Mouse (Mus musculus): ENCODE results near the gene Epb41l2.

Gene Epb41l2

GRCm38 (mm10) chr10:25399016-25399415, 39.4 kb downstream of the Epb41l2 start:
- DNase-seq (ENCODE audit: low spot score in 2 of 2): no peak

- no peak for DNase-seq (ENCODE audit: low spot score in 2 of 2)
Measured at GRCm38 (mm10) chr10:25400076-25400475, 40.5 kb downstream of the Epb41l2 start.

GRCm38 (mm10) chr10:25400646-25401045, 41.0 kb downstream of the Epb41l2 start:
- DNase-seq (ENCODE audit: low spot score in 2 of 2): no peak

DNA sequence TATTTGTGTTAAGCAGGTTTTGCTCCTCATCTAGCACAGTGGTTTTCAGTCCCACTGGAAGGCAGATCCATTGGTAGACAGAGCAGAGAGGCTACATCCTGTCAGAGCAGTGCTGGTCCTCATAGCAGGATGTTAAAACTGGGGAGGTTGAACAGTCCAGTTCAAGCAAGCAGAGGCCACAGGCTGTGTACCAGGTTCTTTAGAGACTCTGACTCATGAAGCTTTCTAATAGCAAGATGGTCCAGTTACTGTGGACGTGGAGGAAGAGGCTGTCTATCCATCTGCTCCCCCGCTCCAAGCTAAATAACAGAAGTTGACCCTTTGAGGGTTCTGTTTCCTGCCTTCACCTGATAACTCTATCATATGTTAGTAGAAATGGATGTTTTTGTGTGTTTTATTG, 41.8 kb downstream of the Epb41l2 start:
- no peak for DNase-seq (ENCODE audit: low spot score in 2 of 2)

DNA sequence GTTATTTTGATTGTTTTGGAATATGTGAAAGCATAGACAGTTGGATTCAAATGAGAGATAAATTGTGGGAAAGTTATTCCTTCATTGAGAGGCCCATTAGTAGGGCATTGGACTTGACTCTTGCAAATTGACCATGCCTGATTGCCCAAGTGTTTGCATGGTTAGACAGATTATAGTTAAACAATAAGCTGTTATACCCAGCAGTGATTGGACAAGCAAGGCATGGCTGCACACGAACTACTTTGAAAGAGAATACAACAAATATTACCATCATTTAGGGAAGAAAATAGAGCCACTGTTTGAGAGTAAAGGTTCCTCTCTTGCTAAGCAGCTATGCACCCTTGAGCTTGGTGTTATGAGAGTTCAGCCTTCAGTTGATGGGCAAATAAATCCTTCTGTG, 43.3 kb downstream of the Epb41l2 start:
- no peak for DNase-seq (ENCODE audit: low spot score in 2 of 2)

GRCm38 (mm10) chr10:25403813-25404701, 44.5 kb downstream of the Epb41l2 start:
- DNase-seq (ENCODE audit: low spot score in 2 of 2): no peak

DNA sequence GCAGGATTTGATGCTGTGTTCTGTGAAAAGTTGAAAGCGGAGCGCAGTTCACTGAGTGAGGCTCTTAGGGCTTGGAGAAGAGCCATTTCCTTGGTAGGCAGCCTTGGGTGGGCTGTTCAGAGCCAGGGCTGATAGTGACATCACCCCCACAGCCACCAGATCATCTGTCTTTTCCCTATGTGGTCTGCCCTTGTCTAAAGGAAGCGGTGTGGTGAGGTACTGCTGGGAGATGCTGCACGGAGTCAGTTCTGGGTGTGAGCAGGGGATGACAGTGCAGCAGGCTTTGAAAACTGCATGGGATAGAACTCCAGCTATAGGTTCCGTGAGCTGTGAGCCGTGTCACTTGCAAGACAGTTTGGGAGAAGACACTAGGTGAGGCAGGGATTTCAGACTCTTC, 45.1 kb downstream of the Epb41l2 start:
- DNase-seq (ENCODE audit: low spot score in 2 of 2): no peak

DNA sequence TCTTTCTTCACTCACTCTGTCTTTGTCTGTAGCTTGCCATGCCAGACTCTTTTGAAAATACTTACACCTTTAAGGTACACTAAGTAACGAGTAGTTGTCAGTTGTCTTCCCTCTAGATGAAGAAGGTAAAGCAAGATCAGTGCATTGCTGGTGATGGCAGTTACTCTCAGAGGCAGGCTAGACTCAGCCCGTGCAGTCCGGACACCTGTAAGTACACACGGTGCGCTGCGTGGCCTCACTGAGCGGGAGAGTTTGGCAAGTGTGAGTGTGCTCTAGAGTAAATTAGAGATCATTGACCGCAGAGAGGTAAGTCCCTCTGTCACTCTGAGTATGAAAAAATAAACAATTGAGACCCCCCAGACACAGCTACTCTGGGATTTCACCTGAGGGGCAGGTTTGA, 46.0 kb downstream of the Epb41l2 start:
- no peak for DNase-seq (ENCODE audit: low spot score in 2 of 2)

- DNase-seq (ENCODE audit: low spot score in 2 of 2): no peak
Measured at GRCm38 (mm10) chr10:25406695-25407094, 47.1 kb downstream of the Epb41l2 start.

DNA sequence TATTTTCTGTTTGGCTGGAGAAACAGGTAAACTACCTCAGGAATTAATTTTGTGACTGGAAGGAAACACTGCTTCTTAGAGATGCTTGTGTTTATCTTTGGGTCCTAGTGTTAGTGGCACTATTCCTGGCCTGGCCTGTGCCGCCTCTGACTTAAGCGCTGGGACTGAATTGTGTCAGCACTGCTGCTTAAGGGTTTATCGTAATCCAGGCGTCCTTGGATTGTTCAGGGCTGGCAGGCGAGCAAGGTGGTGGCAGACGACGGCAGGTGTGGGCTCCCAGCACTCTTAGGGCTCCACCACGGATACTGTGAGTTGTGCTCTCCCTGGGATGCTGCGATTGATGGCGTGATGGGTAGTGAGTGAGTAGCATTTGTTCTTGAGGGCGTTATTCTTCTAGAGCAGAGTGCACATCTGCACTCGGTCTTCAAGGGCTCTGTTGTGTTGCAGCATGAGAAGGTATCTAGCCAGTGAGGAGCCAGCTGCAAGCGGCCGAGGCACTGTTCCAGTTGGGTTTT, 48.6 kb downstream of the Epb41l2 start:
- no peak for DNase-seq (ENCODE audit: low spot score in 2 of 2)

GRCm38 (mm10) chr10:25411836-25412373, 52.3 kb downstream of the Epb41l2 start:
- DNase-seq (ENCODE audit: low spot score in 2 of 2): no peak

GRCm38 (mm10) chr10:25415188-25415717, 55.7 kb downstream of the Epb41l2 start:
- peak in 1 of 2 experiments; percentile 49 for DNase-seq (ENCODE audit: low spot score in 2 of 2)

DNA sequence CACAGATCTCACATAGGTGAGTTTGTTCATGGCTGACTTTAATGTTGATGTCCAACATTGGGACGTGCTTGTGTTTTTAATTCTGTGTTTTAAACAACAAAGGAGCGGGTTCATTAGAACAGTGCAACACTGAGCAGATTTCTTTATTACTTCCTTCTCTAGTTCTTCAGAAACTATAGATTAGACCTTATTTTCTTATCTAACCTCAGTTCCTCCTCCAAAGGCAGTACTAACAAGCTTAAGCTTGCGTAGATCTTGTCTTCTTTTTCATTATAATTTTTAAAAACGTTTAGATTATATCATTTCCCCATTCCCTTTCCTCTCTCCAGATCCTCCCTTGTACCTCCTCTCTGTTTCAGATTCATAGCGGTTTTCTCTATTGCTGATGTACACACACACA, 57.1 kb downstream of the Epb41l2 start:
- no peak for DNase-seq (ENCODE audit: low spot score in 2 of 2)

DNA sequence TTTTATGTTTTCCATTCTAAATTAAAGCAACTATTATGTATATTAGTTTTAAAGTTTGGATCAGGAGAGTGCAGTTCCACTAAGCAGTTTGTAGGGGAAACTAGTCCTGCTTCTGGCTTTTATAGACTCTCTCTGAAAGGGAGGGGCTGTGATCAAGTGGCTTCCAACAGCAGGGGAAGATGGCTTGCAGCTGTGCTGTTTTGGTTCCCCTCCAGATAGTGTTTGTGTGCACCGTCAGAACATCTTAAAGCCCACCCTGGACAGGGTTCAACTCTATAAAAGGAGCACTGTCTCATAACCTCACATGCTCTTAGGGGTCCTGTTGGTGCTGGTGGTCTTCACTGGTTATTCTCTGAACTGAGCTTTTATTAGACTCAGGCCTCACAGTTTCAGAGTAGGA, 66.5 kb downstream of the Epb41l2 start:
- DNase-seq (ENCODE audit: low spot score in 2 of 2): no peak

DNA sequence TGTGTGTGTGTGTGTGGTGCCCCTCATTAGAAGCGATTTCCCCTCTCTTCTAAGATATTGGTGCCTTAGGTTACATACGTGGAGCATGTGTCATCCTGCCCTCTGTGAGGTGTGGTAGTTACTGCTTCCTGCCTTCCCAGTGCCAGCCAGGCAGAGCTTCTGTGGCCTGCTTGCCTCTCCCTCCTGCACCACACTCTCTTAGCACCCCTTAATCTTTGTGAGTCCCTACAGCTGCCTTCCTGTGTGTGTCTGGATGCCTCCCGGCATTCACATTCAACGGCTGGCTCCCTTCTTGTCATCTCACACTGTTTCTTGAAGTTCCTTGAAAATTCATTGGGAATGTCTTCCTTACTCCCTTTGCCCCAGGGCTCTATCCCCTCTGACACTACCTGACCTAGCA, 67.2 kb downstream of the Epb41l2 start:
- no peak for DNase-seq (ENCODE audit: low spot score in 2 of 2)

- peak in 1 of 2 experiments; percentile 9 for DNase-seq (ENCODE audit: low spot score in 2 of 2)
Measured at GRCm38 (mm10) chr10:25427523-25427922, 67.9 kb downstream of the Epb41l2 start.

DNA sequence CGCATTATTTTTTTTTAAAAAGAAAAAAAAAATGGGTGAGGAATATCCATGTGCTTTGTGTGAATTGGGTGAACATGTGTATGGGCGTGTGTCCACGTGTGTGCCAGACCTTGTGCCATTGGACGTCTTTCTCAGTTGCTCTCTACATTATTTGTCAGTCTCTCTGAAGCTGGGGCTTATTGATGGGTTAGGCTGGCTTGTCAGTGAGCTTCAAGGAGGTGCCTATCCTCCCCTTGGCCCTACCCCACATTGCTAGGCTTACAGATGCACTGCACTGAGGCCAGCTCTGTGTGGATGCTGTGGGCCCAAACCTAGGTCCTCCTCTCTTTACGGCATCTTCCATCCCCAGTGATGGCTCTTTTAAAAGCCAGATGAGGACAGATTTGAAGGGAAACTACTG, 69.1 kb downstream of the Epb41l2 start:
- no peak for DNase-seq (ENCODE audit: low spot score in 2 of 2)

DNA sequence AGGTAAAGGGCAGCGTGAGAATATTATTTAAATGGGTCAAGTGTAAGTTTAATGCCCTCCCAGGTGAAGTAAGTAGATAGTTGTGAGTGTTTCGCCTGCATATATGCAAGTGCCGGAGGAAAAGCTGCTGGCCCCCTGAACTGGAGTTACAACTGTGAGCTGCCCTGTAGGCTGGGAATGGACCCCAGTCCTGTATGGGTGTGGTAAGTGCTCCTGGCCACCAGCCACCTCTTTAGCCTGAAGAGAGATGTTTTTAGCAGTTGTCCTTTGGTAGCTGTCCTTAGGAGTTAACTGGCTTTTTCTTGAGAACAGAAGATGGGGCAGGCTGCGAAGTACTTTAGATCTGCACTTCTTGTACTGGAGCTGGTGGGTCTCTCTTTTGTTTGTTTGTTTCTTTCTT, 69.7 kb downstream of the Epb41l2 start:
- DNase-seq (ENCODE audit: low spot score in 2 of 2): no peak

- DNase-seq (ENCODE audit: low spot score in 2 of 2): no peak
Measured at GRCm38 (mm10) chr10:25430862-25431261, 71.3 kb downstream of the Epb41l2 start.

- no peak for DNase-seq (ENCODE audit: low spot score in 2 of 2)
Measured at GRCm38 (mm10) chr10:25432351-25432750, 72.8 kb downstream of the Epb41l2 start.

DNA sequence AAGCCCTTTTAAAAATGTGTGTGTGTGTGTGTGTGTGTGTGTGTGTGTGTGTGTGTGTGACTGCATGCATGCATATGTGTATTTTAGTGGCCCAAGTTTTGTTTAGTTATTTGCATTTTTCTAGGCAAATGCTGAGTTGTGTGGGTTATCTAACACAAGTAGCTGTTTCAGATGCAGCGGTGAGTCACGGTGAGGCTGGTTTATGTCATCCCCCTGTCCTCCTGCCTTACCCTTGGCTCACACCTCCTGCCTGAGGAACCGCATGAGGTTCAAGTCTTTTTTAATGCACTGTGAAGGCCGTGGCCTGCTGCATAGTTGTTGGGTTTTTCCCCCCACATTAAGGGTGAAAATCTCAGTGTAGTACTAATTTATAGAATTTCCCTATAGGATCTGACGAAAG, 73.3 kb downstream of the Epb41l2 start:
- DNase-seq (ENCODE audit: low spot score in 2 of 2): no peak

- DNase-seq (ENCODE audit: low spot score in 2 of 2): no peak
Measured at GRCm38 (mm10) chr10:25433524-25433923, 73.9 kb downstream of the Epb41l2 start.

Measured in spleen, postnatal 4 days (tissue).